Mouse (Mus musculus) erythroblast, embryonic 14.5 days (primary cell): ENCODE measurements at regions not wholly inside any gene's neighbourhood (a gene's known extent, or its start where the extent isn't known, plus 50 kb on each side); places are given as distances from the start of the nearest gene placed in this dataset.

Experiments
- GATA1 ChIP-seq: IDR thresholded peaks from 2 replicates; pipeline ENCODE4 v1.6.1; 2012; ENCODE audit warnings: low read length, inconsistent platforms, mixed read lengths
- TAL1 ChIP-seq: IDR thresholded peaks from 3 replicates; pipeline ENCODE4 v1.6.1; 2012; ENCODE audit warnings: low read length, inconsistent platforms, mixed read lengths

DNA sequence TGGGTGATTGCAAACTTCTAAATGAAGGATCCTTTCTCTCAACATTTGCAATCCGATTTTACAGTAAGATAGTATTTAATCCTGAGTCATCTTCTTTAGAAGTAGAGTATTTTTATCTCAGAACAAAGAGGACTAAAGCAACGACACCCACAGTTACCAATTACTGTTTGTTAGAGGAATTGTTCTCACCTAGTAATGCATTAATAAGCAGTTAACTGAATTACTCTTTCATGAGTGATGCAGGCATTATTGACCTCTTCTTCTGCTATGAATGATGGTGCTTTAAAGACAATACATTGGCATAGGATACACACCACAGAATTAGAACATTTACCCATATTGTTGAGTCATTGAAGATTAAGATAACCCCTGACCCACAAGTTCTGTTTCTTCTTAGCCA is 207.0 kb upstream of the Tenm2 start:
- TF ChIP-seq TAL1 (no peak), GATA1 (no peak)
